Mouse (Mus musculus) midbrain, embryonic 12.5 days (tissue): ENCODE results near the gene Rd3. TPM values are rescaled to one million over a fixed set of nuclear protein-coding genes. Genes with fewer than 3 reads are reported as not detected.

ENCODE experiments used
- ATAC-seq: fragments of 200-750 bp; cut with Nextera tagmentation; 2 replicates; pipeline ENCODE4 v1.8.0; 2017; ENCODE audit warnings: low read depth, moderate TSS enrichment, moderate library complexity; ENCODE audit not compliant: low FRiP score
- H3K27ac ChIP-seq: fragments of 300-500 bp; sonication (generic); replicated peaks from 2 replicates; pipeline ENCODE4 v1.5.1; 2016; ENCODE audit warnings: mild to moderate bottlenecking
- H3K27me3 ChIP-seq: fragments of 300-500 bp; sonication (generic); 2 replicates; pipeline ENCODE4 v1.6.1; 2016; ENCODE audit warnings: mild to moderate bottlenecking
- H3K36me3 ChIP-seq: fragments of 300-500 bp; sonication (generic); 2 replicates; pipeline ENCODE4 v1.6.1; 2016
- H3K4me1 ChIP-seq: fragments of 300-500 bp; sonication (generic); 2 replicates; pipeline ENCODE4 v1.6.1; 2016
- H3K4me2 ChIP-seq: fragments of 300-500 bp; sonication (generic); replicated peaks from 2 replicates; pipeline ENCODE4 v1.6.1; 2016; ENCODE audit warnings: mild to moderate bottlenecking, moderate library complexity
- H3K4me3 ChIP-seq: fragments of 300-500 bp; sonication (generic); 2 replicates; pipeline ENCODE4 v1.5.1; 2016; ENCODE audit warnings: mild to moderate bottlenecking
- H3K9ac ChIP-seq: fragments of 300-500 bp; sonication (generic); replicated peaks from 2 replicates; pipeline ENCODE4 v1.6.1; 2016; ENCODE audit warnings: mild to moderate bottlenecking, moderate library complexity
- H3K9me3 ChIP-seq: fragments of 300-500 bp; sonication (generic); 2 replicates; pipeline ENCODE4 v1.6.1; 2016; ENCODE audit warnings: mild to moderate bottlenecking
- WGBS: fragments of 180-500 bp; shearing (Covaris S2); methylation state at CpG from one replicate; pipeline ENCODE4 v1.1.7; 2016; 5-methylcytosine and 5-hydroxymethylcytosine counted together
- microRNA-seq: library from miRNA; unstranded; fragments of <30 nt; microRNA quantifications from one replicate; pipeline ENCODE4, GENCODE M21; 2017
- polyA plus RNA-seq: library from polyadenylated mRNA; unstranded; fragments of >200 nt; fragmentation: Nextera tagmentation; extraction: Ambion mirVana; gene quantifications from 2 replicates; pipeline ENCODE4 v1.2.1, GENCODE M21; 2016

Rd3 gene
- polyA plus RNA-seq, 1 experiment from 2014 or later: 1.8 TPM

- Histone ChIP-seq H3K4me2 (no peak overlapping the region), H3K9ac (no peak overlapping the region), H3K27ac (no peak overlapping the region), H3K4me1 (no peaks in the 10 kb centered on the region), H3K27me3 (no peaks in the 10 kb centered on the region), H3K4me3 (no peak overlapping the region), H3K9me3 (no peaks in the 10 kb centered on the region), H3K36me3 (no peaks in the 10 kb centered on the region)
- ATAC-seq: no peak
- 93% methylated on average over 7 of the region's 7 CpGs for WGBS
These were observed 18.7 kb downstream of the Rd3 start for GRCm38 (mm10) chr1:191995916-191996315.

- no peak for ATAC-seq
- H3K27ac ChIP-seq: no peak overlapping the region
- H3K4me3 ChIP-seq: no peak overlapping the region
- 86% methylated on average over 8 of the region's 8 CpGs for WGBS
- H3K9me3 ChIP-seq: no peaks in the 10 kb centered on the region
- no peak overlapping the region for H3K9ac ChIP-seq
- no peaks in the 10 kb centered on the region for H3K36me3 ChIP-seq
- no peaks in the 10 kb centered on the region for H3K4me1 ChIP-seq
- no peaks in the 10 kb centered on the region for H3K27me3 ChIP-seq
- no peak overlapping the region for H3K4me2 ChIP-seq
These were observed 19.5 kb downstream of the Rd3 start for GRCm38 (mm10) chr1:191996621-191997185.

- H3K36me3 ChIP-seq: no peaks in the 10 kb centered on the region
- no peaks in the 10 kb centered on the region for H3K4me1 ChIP-seq
- H3K4me2 ChIP-seq: no peak overlapping the region
- no peak overlapping the region for H3K27ac ChIP-seq
- no peaks in the 10 kb centered on the region for H3K27me3 ChIP-seq
- H3K9me3 ChIP-seq: no peaks in the 10 kb centered on the region
- ATAC-seq: no peak
- no peak overlapping the region for H3K9ac ChIP-seq
- H3K4me3 ChIP-seq: no peak overlapping the region
These were observed 21.9 kb downstream of the Rd3 start for GRCm38 (mm10) chr1:191999022-191999421.

Small RNAs within 50 kb of the gene (microRNA-seq; reads per million reads assigned to microRNA genes)
- not detected for gene Mir3473c

Other genes with a start within 250 kb of the Rd3 start
- gene Nek2, start 155.9 kb upstream of the Rd3 start, polyA plus RNA-seq: 44.2 and 45.8 TPM in 2 replicates
- gene Slc30a1, start 70.6 kb upstream of the Rd3 start, polyA plus RNA-seq: 3.6 and 4.2 TPM in 2 replicates
- 4.2 and 4.3 TPM in 2 replicates for gene Traf5, start 115.2 kb downstream of the Rd3 start, polyA plus RNA-seq
- 21.3 and 26.1 TPM in 2 replicates for gene Rcor3, start 160.7 kb downstream of the Rd3 start, polyA plus RNA-seq
- 0.94 and 0.98 TPM in 2 replicates for gene Kcnh1, start 213.4 kb downstream of the Rd3 start, polyA plus RNA-seq